Mouse (Mus musculus) CH12.LX (cell line): ENCODE measurements around the gene Ankrd36. TPM values are rescaled to one million over a fixed set of nuclear protein-coding genes. Genes with fewer than 3 reads are reported as not detected.

Experiments
- DNase-seq: peaks from one replicate; pipeline ENCODE4 v3.0.0-alpha.2; 2013; ENCODE audit errors: extremely low read depth
- H3K27ac ChIP-seq: 2 replicates; pipeline ENCODE4 v1.5.1; 2012; ENCODE audit warnings: low read depth, mild to moderate bottlenecking, control low read depth, moderate library complexity; ENCODE audit not compliant: insufficient read depth
- H3K27me3 ChIP-seq: replicated peaks from 2 replicates; pipeline ENCODE3; 2012; ENCODE audit warnings: inconsistent platforms
- H3K36me3 ChIP-seq, 2 experiments: replicated peaks in 1 of 2; 2 replicates each; pipeline versions ENCODE3 to v1.6.1; 2012; ENCODE audit warnings: inconsistent platforms in 1 of 2, low read length in 1 of 2, mild to moderate bottlenecking in 1 of 2, mixed read lengths in 1 of 2, moderate library complexity in 1 of 2; ENCODE audit not compliant: control insufficient read depth in 1 of 2, insufficient read depth in 1 of 2
- H3K4me1 ChIP-seq, 2 experiments: 2 replicates each; pipeline ENCODE4 v1.6.1; 2012; ENCODE audit warnings: inconsistent platforms in 1 of 2, moderate library complexity in 1 of 2; ENCODE audit not compliant: insufficient read depth in 2 of 2, control insufficient read depth in 1 of 2
- H3K4me2 ChIP-seq: 2 replicates; pipeline ENCODE4 v1.6.1; 2012; ENCODE audit warnings: low read depth, mild to moderate bottlenecking, control low read depth; ENCODE audit not compliant: poor library complexity, insufficient read depth, severe bottlenecking
- H3K4me3 ChIP-seq, 3 experiments: fragments of 150-350 bp in 1 of 3; sonication (generic) in 1 of 3; replicated peaks in 1 of 3; 2 replicates each; pipeline versions ENCODE3 to v1.5.1; 2011 to 2012; ENCODE audit warnings: low read depth in 2 of 3, low read length in 2 of 3, mild to moderate bottlenecking in 2 of 3, moderate library complexity in 2 of 3, control low read depth in 1 of 3, improper control_type of control experiment in 1 of 3, inconsistent platforms in 1 of 3, mixed read lengths in 1 of 3; ENCODE audit not compliant: poor library complexity in 1 of 3
- H3K79me2 ChIP-seq: replicated peaks from 2 replicates; pipeline ENCODE4 v1.6.1; 2012; ENCODE audit warnings: mild to moderate bottlenecking, moderate library complexity; ENCODE audit not compliant: control insufficient read depth, poor library complexity, insufficient read depth, severe bottlenecking; ENCODE audit errors: extremely low read depth
- H3K9ac ChIP-seq: 2 replicates; pipeline ENCODE4 v1.6.1; 2012; ENCODE audit warnings: low read depth, mild to moderate bottlenecking, control low read depth, moderate library complexity; ENCODE audit not compliant: insufficient read depth
- H3K9me3 ChIP-seq: replicated peaks from 2 replicates; pipeline ENCODE3; 2012; ENCODE audit warnings: low read length, inconsistent platforms, mixed read lengths
- CHD1 ChIP-seq: IDR thresholded peaks from 2 replicates; pipeline ENCODE4 v1.6.1; 2012; ENCODE audit warnings: low read depth, low read length, improper control_type of control experiment, inconsistent platforms
- CTCF ChIP-seq, 2 experiments: IDR thresholded peaks in 1 of 2; conservative IDR thresholded peaks in 1 of 2; 2 replicates each; pipeline ENCODE4 v1.5.1; 2011 to 2012; ENCODE audit warnings: low read depth in 2 of 2, low read length in 2 of 2, improper control_type of control experiment in 1 of 2, inconsistent platforms in 1 of 2, mild to moderate bottlenecking in 1 of 2, moderate library complexity in 1 of 2
- E2F4 ChIP-seq: IDR thresholded peaks from 2 replicates; pipeline ENCODE4 v1.6.1; 2011; ENCODE audit warnings: low read depth, low read length, improper control_type of control experiment; ENCODE audit not compliant: insufficient replicate concordance
- ELF1 ChIP-seq: IDR thresholded peaks from 2 replicates; pipeline ENCODE4 v1.6.1; 2014; ENCODE audit warnings: low read depth, mild to moderate bottlenecking, inconsistent platforms, low read length, improper control_type of control experiment
- GABPA ChIP-seq: IDR thresholded peaks from 2 replicates; pipeline ENCODE4 v1.6.1; 2012; ENCODE audit warnings: low read depth, low read length, improper control_type of control experiment, inconsistent platforms; ENCODE audit not compliant: insufficient replicate concordance
- HCFC1 ChIP-seq: IDR thresholded peaks from 2 replicates; pipeline ENCODE4 v1.6.1; 2012; ENCODE audit warnings: low read depth, mild to moderate bottlenecking, inconsistent platforms, low read length, improper control_type of control experiment
- IRF4 ChIP-seq: IDR thresholded peaks from 2 replicates; pipeline ENCODE4 v1.6.1; 2014; ENCODE audit warnings: low read depth, mild to moderate bottlenecking, inconsistent platforms, low read length, improper control_type of control experiment
- JUN ChIP-seq: IDR thresholded peaks from 2 replicates; pipeline ENCODE4 v1.6.1; 2011; ENCODE audit warnings: low read depth, mild to moderate bottlenecking, low read length, improper control_type of control experiment, moderate library complexity; ENCODE audit not compliant: insufficient read depth
- KAT2A ChIP-seq: IDR thresholded peaks from 2 replicates; pipeline ENCODE4 v1.6.1; 2012; ENCODE audit warnings: low read length, improper control_type of control experiment, inconsistent platforms; ENCODE audit not compliant: insufficient replicate concordance
- MAFK ChIP-seq: IDR thresholded peaks from 2 replicates; pipeline ENCODE4 v1.6.1; 2011; ENCODE audit warnings: low read length, improper control_type of control experiment; ENCODE audit not compliant: insufficient replicate concordance
- MEF2A ChIP-seq: IDR thresholded peaks from 2 replicates; pipeline ENCODE4 v1.6.1; 2014; ENCODE audit warnings: low read depth, mild to moderate bottlenecking, inconsistent platforms, low read length, improper control_type of control experiment, borderline replicate concordance
- MYC ChIP-seq: IDR thresholded peaks from 2 replicates; pipeline ENCODE4 v1.6.1; 2011; ENCODE audit warnings: low read depth, mild to moderate bottlenecking, improper control_type of control experiment, low read length
- NRF1 ChIP-seq: IDR thresholded peaks from 2 replicates; pipeline ENCODE4 v1.6.1; 2014; ENCODE audit warnings: low read depth, mild to moderate bottlenecking, inconsistent platforms, low read length, improper control_type of control experiment, moderate library complexity
- POLR2A ChIP-seq: IDR thresholded peaks from 2 replicates; pipeline ENCODE4 v1.6.1; 2011; ENCODE audit warnings: low read depth, mild to moderate bottlenecking, improper control_type of control experiment, low read length
- POLR2AphosphoS2 ChIP-seq: IDR thresholded peaks from 2 replicates; pipeline ENCODE4 v1.6.1; 2011; ENCODE audit warnings: low read depth, low read length, improper control_type of control experiment
- RAD21 ChIP-seq: IDR thresholded peaks from 2 replicates; pipeline ENCODE4 v1.6.1; 2011; ENCODE audit warnings: low read depth, mild to moderate bottlenecking, low read length, improper control_type of control experiment, moderate library complexity
- RCOR1 ChIP-seq: conservative IDR thresholded peaks from 2 replicates; pipeline ENCODE4 v1.6.1; 2012; ENCODE audit warnings: low read depth, mild to moderate bottlenecking, inconsistent platforms, low read length, improper control_type of control experiment
- TBP ChIP-seq: conservative IDR thresholded peaks from 2 replicates; pipeline ENCODE4 v1.6.1; 2011; ENCODE audit warnings: low read depth, low read length, improper control_type of control experiment
- USF1 ChIP-seq: IDR thresholded peaks from 2 replicates; pipeline ENCODE4 v1.6.1; 2014; ENCODE audit warnings: low read depth, mild to moderate bottlenecking, inconsistent platforms, low read length, improper control_type of control experiment
- ZC3H11A ChIP-seq: IDR thresholded peaks from 2 replicates; pipeline ENCODE4 v1.6.1; 2012; ENCODE audit warnings: low read depth, mild to moderate bottlenecking, inconsistent platforms, low read length, improper control_type of control experiment
- ZKSCAN1 ChIP-seq: IDR thresholded peaks from 2 replicates; pipeline ENCODE4 v1.6.1; 2012; ENCODE audit warnings: low read depth, inconsistent platforms, low read length, improper control_type of control experiment, borderline replicate concordance
- ZMIZ1 ChIP-seq: IDR thresholded peaks from 2 replicates; pipeline ENCODE4 v1.6.1; 2012; ENCODE audit warnings: low read depth, mild to moderate bottlenecking, inconsistent platforms, low read length, improper control_type of control experiment
- dilution Hi-C: fragments of 300-500 bp; cut with MboI; formaldehyde crosslinking; loops from 2 replicates; pipeline ENCODE4 v1.14.3; 2020; ENCODE audit warnings: low sequenced_read_pairs; ENCODE audit not compliant: extremely low pct_unique_long_range_greater_than_20kb, extremely low pct_ligation_motif_present
- in situ Hi-C: fragments of 300-500 bp; cut with MboI; formaldehyde crosslinking; loops from 3 replicates; pipeline ENCODE4 v1.14.3; 2019; ENCODE audit warnings: low sequenced_read_pairs, low pct_ligation_motif_present, low pct_unique_long_range_greater_than_20kb, mixed read lengths
- polyA plus RNA-seq: library from polyadenylated mRNA; unstranded; fragments of >175 nt; gene quantifications from 2 replicates; pipeline ENCODE4 v1.2.1, GENCODE M21; 2012; ENCODE audit warnings: low read depth; ENCODE audit not compliant: insufficient read length
- total RNA-seq, 2 experiments: library from RNA; depleted of rRNA; stranded (reverse); fragments of 300-350 nt in 1 of 2; fragments of >200 nt in 1 of 2; gene quantifications; 2 replicates each; pipeline ENCODE4 v1.2.3; 2012 to 2014

The Ankrd36 gene
- total and polyA plus RNA-seq, 3 experiments, result not detected

- no peak for TF ChIP-seq ZC3H11A
- no peak for TF ChIP-seq MAFK
- TF ChIP-seq ELF1, result no peak
- 0 out of 2 replicates have a peak, but pooled peaks have one; percentile 7 for TF ChIP-seq KAT2A
- TF ChIP-seq POLR2AphosphoS2, result peak; percentile 99
- peak; percentile 52 for TF ChIP-seq POLR2A
- TF ChIP-seq GABPA, result no peak
- TF ChIP-seq RAD21, result no peak
- TF ChIP-seq CHD1, result no peak
- TF ChIP-seq E2F4, result no peak
- TF ChIP-seq TBP, result 0 out of 2 replicates have a peak, but pooled peaks have one; percentile 40
- no peak for TF ChIP-seq USF1
- no peak for TF ChIP-seq NRF1
- 0 out of 2 replicates have a peak, but pooled peaks have one; percentile 1 for TF ChIP-seq JUN
- 0 out of 2 replicates have a peak, but pooled peaks have one; percentile 0 for TF ChIP-seq HCFC1
- TF ChIP-seq MEF2A, result no peak; the same call in 1 of the 2 replicates
- no peak for TF ChIP-seq CTCF (conservative IDR thresholded peaks at IDR 0.05 in 1 of 2, IDR thresholded peaks at IDR 0.05 in 1 of 2; ENCODE audit: low read depth in 2 of 2, low read length in 2 of 2)
- TF ChIP-seq MYC, result 0 out of 2 replicates have a peak, but pooled peaks have one; percentile 17
- peak; percentile 65; the same call in 1 of the 2 replicates for TF ChIP-seq RCOR1
- TF ChIP-seq IRF4, result peak; percentile 48; the same call in 1 of the 2 replicates
Measured at GRCm38 (mm10) chr11:5526573-5527439, 42.7 kb upstream of the Ankrd36 start (continued).

GRCm38 (mm10) chr11:5527865-5528523 lies 41.5 kb upstream of the Ankrd36 start:
- Histone ChIP-seq H3K36me3 (peaks cover 77 to 99% of the 10 kb centered on the region in 2 experiments), H3K4me1 (peaks cover 14 to 47% of the 10 kb centered on the region in 2 experiments), H3K9ac (no peak overlapping the region), H3K4me3 (no peak overlapping the region), H3K27me3 (no peaks in the 10 kb centered on the region), H3K4me2 (no peak overlapping the region), H3K27ac (peak overlapping the region; percentile 24; the same call in 1 of the 2 replicates), H3K9me3 (no peaks in the 10 kb centered on the region), H3K79me2 (peaks cover 21% of the 10 kb centered on the region)
- DNase-seq, result no peak
- in situ Hi-C loops (no loop called here), dilution Hi-C loops (no loop called here)
- TF ChIP-seq ZKSCAN1 (no peak), POLR2A (peak; percentile 21), ZMIZ1 (peak; percentile 28; the same call in 1 of the 2 replicates)
